Mouse (Mus musculus) forebrain, embryonic 14.5 days (tissue): ENCODE data around the gene Pbx2. TPM values are rescaled to one million over a fixed set of nuclear protein-coding genes. Genes with fewer than 3 reads are reported as not detected.

ENCODE experiments used
- ATAC-seq: fragments of 200-750 bp; cut with Nextera tagmentation; 2 replicates; pipeline ENCODE4 v1.8.0; 2017; ENCODE audit warnings: mild to moderate bottlenecking, moderate library complexity
- DNase-seq: peaks from one replicate; pipeline ENCODE4 v3.0.0-alpha.2; 2015; ENCODE audit warnings: low spot score
- H3K27ac ChIP-seq: fragments of 300-500 bp; sonication (generic); 2 replicates; pipeline ENCODE4 v1.5.1; 2014; ENCODE audit warnings: low read depth, mild to moderate bottlenecking, control low read depth, low read length, moderate library complexity
- H3K27me3 ChIP-seq: fragments of 300-500 bp; sonication (generic); replicated peaks from 2 replicates; pipeline ENCODE4 v1.6.1; 2014; ENCODE audit warnings: low read length, control low read depth, mixed read lengths; ENCODE audit not compliant: control insufficient read depth, insufficient read depth
- H3K36me3 ChIP-seq: fragments of 300-500 bp; sonication (generic); 2 replicates; pipeline ENCODE4 v1.6.1; 2014; ENCODE audit warnings: low read length, control low read depth; ENCODE audit not compliant: control insufficient read depth, insufficient read depth
- H3K4me1 ChIP-seq: fragments of 300-500 bp; sonication (generic); 2 replicates; pipeline ENCODE4 v1.6.1; 2014; ENCODE audit warnings: antibody characterized with exemption, low read length, control low read depth; ENCODE audit not compliant: control insufficient read depth, insufficient read depth
- H3K4me2 ChIP-seq: fragments of 300-500 bp; sonication (generic); 2 replicates; pipeline ENCODE4 v1.6.1; 2014; ENCODE audit warnings: mild to moderate bottlenecking, control low read depth, low read length
- H3K4me3 ChIP-seq: fragments of 300-500 bp; sonication (generic); 2 replicates; pipeline ENCODE4 v1.5.1; 2014; ENCODE audit warnings: low read depth, low read length, control low read depth
- H3K9ac ChIP-seq: fragments of 300-500 bp; sonication (generic); 2 replicates; pipeline ENCODE4 v1.6.1; 2014; ENCODE audit warnings: mild to moderate bottlenecking, low read length, control low read depth, moderate library complexity
- H3K9me3 ChIP-seq: fragments of 300-500 bp; sonication (generic); replicated peaks from 2 replicates; pipeline ENCODE4 v1.6.1; 2016; ENCODE audit warnings: low read length, control low read depth, mixed read lengths; ENCODE audit not compliant: control insufficient read depth
- WGBS: fragments of 180-500 bp; shearing (Covaris S2); extraction: QIAGEN DNeasy Blood & Tissue Kit; methylation state at CpG from one replicate; pipeline ENCODE4 v1.1.7; 2014; 5-methylcytosine and 5-hydroxymethylcytosine counted together
- polyA plus RNA-seq: library from polyadenylated mRNA; unstranded; fragments of >200 nt; fragmentation: Nextera tagmentation; extraction: Ambion mirVana; gene quantifications from 2 replicates; pipeline ENCODE4 v1.2.1, GENCODE M21; 2014

Gene Pbx2
- polyA plus RNA-seq, 1 experiment from 2014 or later = 9.6 TPM

DNA sequence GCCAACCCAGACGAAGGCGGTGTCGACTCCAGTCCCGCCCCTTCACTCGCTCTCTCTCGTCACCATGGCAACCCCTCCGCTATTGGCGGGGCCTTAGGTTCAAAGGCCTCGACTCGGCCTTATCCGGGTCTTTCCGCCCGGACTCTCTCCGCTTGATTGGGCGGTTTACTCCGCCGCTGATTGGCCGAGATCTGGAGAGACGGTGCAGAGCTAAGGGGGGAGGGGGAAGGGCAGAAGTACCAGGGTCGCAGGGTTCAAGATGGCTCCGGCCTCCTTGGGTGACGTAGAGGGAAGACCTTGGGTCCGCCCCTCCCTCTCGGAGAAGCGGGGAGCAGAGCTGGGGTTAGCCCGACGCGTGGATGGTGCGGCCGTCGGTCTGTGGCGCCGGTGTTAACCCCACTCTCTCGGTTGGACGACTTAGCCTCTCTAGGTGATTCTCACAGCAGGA lies 13.0 kb downstream of the Pbx2 start, which contains the start of gene Agpat1:
Gene Agpat1, plus strand, starts transcription at position 202 of the 448 bp plus-strand sequence.
- WGBS = under 1% methylated on average over 35 of the region's 35 CpGs
- no peaks in the 10 kb centered on the region for H3K27me3 ChIP-seq
- DNase-seq (no peak), ATAC-seq (peak; percentile 83)
- H3K9me3 ChIP-seq = no peaks in the 10 kb centered on the region
- H3K4me1 ChIP-seq = peaks cover 23% of the 10 kb centered on the region
- peak within 1 kb of the TSS; percentile 98 for H3K9ac ChIP-seq
- peak within 1 kb of the TSS; percentile 92 for H3K4me3 ChIP-seq
- H3K36me3 ChIP-seq = peaks cover 26% of the 10 kb centered on the region
- peak within 1 kb of the TSS; percentile 77 for H3K4me2 ChIP-seq
- H3K27ac ChIP-seq = peak within 1 kb of the TSS; percentile 85

DNA sequence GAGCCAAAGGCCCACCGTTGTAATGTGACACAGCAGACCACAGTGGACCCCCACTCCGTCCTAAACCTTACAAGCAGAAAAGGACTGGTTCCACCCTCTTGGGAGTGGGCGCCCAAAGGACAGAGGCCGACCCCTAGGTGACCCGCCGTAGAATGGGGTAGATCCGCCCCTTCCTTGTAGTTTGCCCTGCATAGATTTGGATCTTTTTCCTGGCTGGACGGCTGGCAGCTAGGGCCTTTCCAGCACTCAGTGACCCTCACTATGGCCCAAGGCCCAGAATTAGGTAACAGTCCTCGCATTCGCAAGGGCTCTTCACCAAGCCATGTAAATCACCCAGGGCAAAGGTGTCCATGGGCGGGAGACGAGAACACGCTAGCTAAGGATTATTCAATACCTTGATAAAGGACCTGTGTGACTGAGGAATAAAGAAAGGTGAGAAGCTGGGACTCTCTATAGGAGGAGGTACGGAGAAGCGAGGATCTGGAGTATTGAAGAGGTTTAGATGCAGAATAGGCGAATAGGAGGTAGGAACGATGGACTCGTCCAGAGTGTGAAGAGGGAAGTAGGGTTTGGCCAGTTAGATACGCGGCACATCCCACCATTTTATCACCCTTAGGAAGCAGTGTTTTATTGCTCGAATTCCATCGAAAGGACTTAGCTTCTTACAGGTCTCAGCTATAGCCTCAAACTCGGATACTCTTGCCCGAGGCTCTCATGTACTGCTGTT lies 13.6 kb downstream of the Pbx2 start:
- WGBS = 18% methylated on average over 24 of the region's 24 CpGs

DNA sequence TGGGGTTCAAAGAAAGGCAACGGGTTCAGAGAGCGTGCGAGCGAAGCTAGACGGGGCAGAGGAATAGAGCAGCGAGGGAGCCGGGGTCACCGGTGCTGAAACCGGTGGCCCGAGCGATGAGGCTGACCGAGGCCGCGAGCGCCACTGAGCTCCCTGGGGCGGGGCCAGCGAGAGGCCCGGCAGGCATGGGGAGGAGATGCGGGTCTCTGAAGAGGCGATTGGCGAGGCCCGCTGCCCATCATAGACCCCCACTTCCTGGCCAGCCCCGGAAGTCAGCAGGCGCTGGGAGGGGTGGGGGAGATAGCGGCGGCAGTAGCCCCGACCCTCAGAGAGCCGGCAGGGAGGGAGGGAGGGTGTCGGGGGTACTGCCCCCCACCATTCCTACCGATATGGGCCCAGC lies 14.5 kb downstream of the Pbx2 start:
- WGBS = 0% methylated on average over 21 of the region's 30 CpGs
- peak overlapping the region; percentile 77 for H3K4me2 ChIP-seq
- H3K27me3 ChIP-seq = no peaks in the 10 kb centered on the region
- DNase-seq (peak; percentile 97), ATAC-seq (peak; percentile 57)
- H3K9me3 ChIP-seq = no peaks in the 10 kb centered on the region
- H3K9ac ChIP-seq = peak overlapping the region; percentile 98
- peaks cover 21% of the 10 kb centered on the region for H3K36me3 ChIP-seq
- H3K4me1 ChIP-seq = peaks cover 23% of the 10 kb centered on the region
- H3K27ac ChIP-seq = peak overlapping the region; percentile 85
- H3K4me3 ChIP-seq = peak overlapping the region; percentile 92

More for the DNA sequence above, 13.6 kb downstream of the Pbx2 start:
- no peak for ATAC-seq
- Histone ChIP-seq H3K4me3 (peak overlapping the region; percentile 92), H3K36me3 (peaks cover 26% of the 10 kb centered on the region), H3K4me1 (peaks cover 23% of the 10 kb centered on the region), H3K27ac (peak overlapping the region; percentile 85), H3K27me3 (no peaks in the 10 kb centered on the region), H3K4me2 (peak overlapping the region; percentile 77), H3K9ac (peak overlapping the region; percentile 98), H3K9me3 (no peaks in the 10 kb centered on the region)
- no peak for DNase-seq

- H3K9ac ChIP-seq = peak overlapping the region; percentile 98
- H3K4me3 ChIP-seq = peak overlapping the region; percentile 92
- H3K9me3 ChIP-seq = no peaks in the 10 kb centered on the region
- peak overlapping the region; percentile 85 for H3K27ac ChIP-seq
- H3K4me2 ChIP-seq = peak overlapping the region; percentile 77
- WGBS = 17% methylated on average over 32 of the region's 32 CpGs
- H3K4me1 ChIP-seq = peaks cover 23% of the 10 kb centered on the region
- no peak for DNase-seq
- peaks cover 21% of the 10 kb centered on the region for H3K36me3 ChIP-seq
- no peaks in the 10 kb centered on the region for H3K27me3 ChIP-seq
- ATAC-seq = no peak
These were observed 15.3 kb downstream of the Pbx2 start for GRCm38 (mm10) chr17:34606186-34607039.

- 76% methylated on average over 7 of the region's 7 CpGs for WGBS
These were observed 16.9 kb downstream of the Pbx2 start for GRCm38 (mm10) chr17:34607997-34608396.

DNA sequence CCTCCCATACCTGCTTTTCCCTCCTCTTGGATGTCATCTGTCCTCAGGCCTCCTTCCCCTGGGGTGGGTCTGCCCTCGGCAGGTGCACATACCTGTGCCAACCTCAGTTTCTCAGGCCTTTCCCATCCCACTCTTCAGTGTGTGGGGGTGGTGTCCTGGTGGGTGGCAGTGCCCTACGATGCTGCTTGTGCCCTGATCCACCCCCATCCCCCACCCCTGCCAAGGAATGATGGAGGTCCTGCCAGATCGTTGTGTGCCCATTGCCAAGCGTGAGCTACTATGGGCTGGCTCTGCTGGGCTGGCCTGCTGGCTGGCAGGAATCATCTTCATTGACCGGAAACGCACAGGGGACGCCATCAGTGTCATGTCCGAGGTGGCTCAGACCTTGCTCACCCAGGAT lies 20.0 kb downstream of the Pbx2 start:
- Histone ChIP-seq H3K4me3 (no peak overlapping the region), H3K9ac (no peak overlapping the region), H3K9me3 (no peaks in the 10 kb centered on the region), H3K27me3 (no peaks in the 10 kb centered on the region), H3K27ac (no peak overlapping the region), H3K4me2 (no peak overlapping the region), H3K4me1 (peaks cover 9% of the 10 kb centered on the region), H3K36me3 (peaks cover 59% of the 10 kb centered on the region)
- ATAC-seq (no peak), DNase-seq (no peak)
- 92% methylated on average over 8 of the region's 8 CpGs for WGBS

More at GRCm38 (mm10) chr17:34607997-34608396, 16.9 kb downstream of the Pbx2 start:
- DNase-seq = no peak
- Histone ChIP-seq H3K27ac (no peak overlapping the region), H3K36me3 (peaks cover 30% of the 10 kb centered on the region), H3K4me1 (peaks cover 19% of the 10 kb centered on the region), H3K4me3 (no peak overlapping the region), H3K9ac (no peak overlapping the region), H3K9me3 (no peaks in the 10 kb centered on the region), H3K27me3 (no peaks in the 10 kb centered on the region), H3K4me2 (no peak overlapping the region)
- ATAC-seq = no peak

DNA sequence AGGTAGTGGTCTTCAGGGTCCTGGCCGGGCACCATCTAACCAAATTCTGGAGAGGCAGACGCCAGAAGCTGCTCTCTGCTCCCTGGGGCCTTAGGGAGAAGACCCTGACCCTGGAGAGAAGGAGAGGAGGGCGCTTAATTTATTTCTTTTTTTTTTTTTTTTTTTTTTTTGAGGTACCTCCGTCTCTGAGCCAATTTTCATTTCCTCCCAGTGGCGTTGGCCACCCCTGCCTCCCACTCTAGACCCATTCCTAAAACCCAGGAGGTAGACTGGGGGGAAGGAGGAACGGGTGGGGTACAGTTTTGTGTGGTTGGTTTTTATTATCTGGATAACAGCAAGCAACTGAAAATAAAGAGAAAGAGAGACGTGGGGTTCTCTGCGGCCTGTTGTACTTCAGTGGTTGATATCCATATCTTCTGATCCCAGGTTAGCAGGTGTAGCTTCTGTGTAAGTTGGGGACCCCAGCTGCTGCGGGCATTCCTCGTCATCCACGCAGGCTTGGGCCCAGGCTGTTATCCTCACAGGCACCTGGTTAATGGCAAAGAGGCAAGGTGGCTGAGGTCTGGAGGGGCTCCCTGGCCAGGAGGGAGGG lies 22.1 kb downstream of the Pbx2 start:
- Histone ChIP-seq H3K27me3 (no peaks in the 10 kb centered on the region), H3K4me1 (no peaks in the 10 kb centered on the region), H3K27ac (no peak overlapping the region), H3K4me2 (no peak overlapping the region), H3K9me3 (no peaks in the 10 kb centered on the region), H3K9ac (no peak overlapping the region), H3K36me3 (peaks cover 73% of the 10 kb centered on the region), H3K4me3 (no peak overlapping the region)
- 89% methylated on average over 11 of the region's 11 CpGs for WGBS
- no peak for DNase-seq
- no peak for ATAC-seq

DNA sequence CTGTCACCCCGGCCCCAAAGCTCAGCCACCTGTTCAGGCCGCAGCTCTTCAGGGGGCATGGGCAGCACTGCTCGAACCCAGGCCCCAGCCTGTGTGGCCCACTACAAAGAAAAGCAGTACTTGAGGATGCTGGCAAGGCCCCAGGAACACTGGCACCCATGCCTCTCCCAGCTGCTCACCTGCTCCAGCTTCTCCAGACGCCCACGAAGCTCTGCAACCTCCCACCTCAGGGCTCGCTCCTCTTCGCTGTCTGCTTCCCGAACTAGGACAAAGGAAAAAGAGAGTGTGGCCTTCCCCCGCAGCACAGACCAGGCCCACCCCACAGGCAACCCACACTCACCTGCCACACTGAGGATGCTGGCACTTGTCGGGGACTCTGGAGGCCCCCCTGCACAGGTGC lies 22.8 kb downstream of the Pbx2 start:
- H3K36me3 ChIP-seq = peaks cover 71% of the 10 kb centered on the region
- 84% methylated on average over 10 of the region's 10 CpGs for WGBS
- DNase-seq = no peak

More for the DNA sequence above, 22.8 kb downstream of the Pbx2 start:
- Histone ChIP-seq H3K4me3 (no peak overlapping the region), H3K4me1 (no peaks in the 10 kb centered on the region), H3K27ac (no peak overlapping the region), H3K9me3 (no peaks in the 10 kb centered on the region), H3K4me2 (no peak overlapping the region), H3K9ac (no peak overlapping the region), H3K27me3 (no peaks in the 10 kb centered on the region)
- ATAC-seq = no peak
